Mouse (Mus musculus): ENCODE results near the gene Prkn.

DNA sequence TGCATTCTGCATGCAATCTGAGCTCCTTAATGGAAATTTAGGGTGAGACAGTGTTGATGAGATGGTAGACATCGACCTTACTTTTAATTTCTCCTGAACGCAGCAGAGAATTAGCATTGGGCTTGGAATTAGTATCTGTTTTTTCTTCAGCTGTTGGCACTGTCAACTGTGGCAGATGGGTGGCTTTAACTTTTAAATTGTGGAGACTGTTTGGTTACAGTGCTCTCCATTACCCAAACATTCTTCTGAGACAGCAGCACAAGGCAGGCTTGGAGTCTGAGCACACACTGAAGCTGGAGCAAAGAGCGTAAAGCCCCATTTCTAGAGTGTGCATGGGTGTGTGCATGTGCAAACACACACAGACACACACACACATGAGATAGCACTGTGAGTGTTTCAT lies 322.6 kb downstream of the Prkn start:
- TF ChIP-seq POLR2A (IDR thresholded peaks at IDR 0.05; ENCODE audit: control insufficient read depth in 1 of 2, insufficient read depth in 1 of 2, low read depth in 1 of 2, low read length in 2 of 2, poor library complexity in 1 of 2) (no peak), TAL1 (IDR thresholded peaks at IDR 0.05; ENCODE audit: low read length) (no peak), CTCF (IDR thresholded peaks at IDR 0.05 in 2 of 3, conservative IDR thresholded peaks at IDR 0.05 in 1 of 3; ENCODE audit: control insufficient read depth in 1 of 3, insufficient read depth in 1 of 3, low read depth in 2 of 3, low read length in 3 of 3, poor library complexity in 1 of 3, severe bottlenecking in 1 of 3) (no peak), GATA1 (IDR thresholded peaks at IDR 0.05; ENCODE audit: low read depth, low read length) (no peak), EP300 (IDR thresholded peaks at IDR 0.05; ENCODE audit: low read depth in 1 of 2, low read length in 2 of 2) (no peak), ZNF384 (IDR thresholded peaks at IDR 0.05; ENCODE audit: low read depth, low read length) (no peak), KAT2A (conservative IDR thresholded peaks at IDR 0.05; ENCODE audit: low read depth, low read length) (no peak), TCF12 (IDR thresholded peaks at IDR 0.05; ENCODE audit: low read depth, low read length) (no peak), E2F4 (IDR thresholded peaks at IDR 0.05; ENCODE audit: borderline replicate concordance, low read depth, low read length) (no peak), JUND (IDR thresholded peaks at IDR 0.05; ENCODE audit: low read depth, low read length) (no peak), USF2 (IDR thresholded peaks at IDR 0.05; ENCODE audit: borderline replicate concordance in 1 of 2, insufficient read depth in 1 of 2, low read depth in 1 of 2, low read length in 2 of 2) (no peak), GABPA (IDR thresholded peaks at IDR 0.05; ENCODE audit: low read depth, low read length) (no peak), MXI1 (IDR thresholded peaks at IDR 0.05; ENCODE audit: low read depth, low read length) (no peak)

All from MEL (cell line).